Mouse (Mus musculus) testis, adult 2 months (tissue): Measurements from ENCODE around the gene Susd6. TPM values are rescaled to one million over a fixed set of nuclear protein-coding genes. Genes with fewer than 3 reads are reported as not detected.

Experiments
- H3K27ac ChIP-seq: fragments of 200-500 bp; 2 replicates; pipeline ENCODE4 v1.5.1; 2012; ENCODE audit warnings: low read depth, low read length; ENCODE audit not compliant: control insufficient read depth, insufficient read depth
- H3K27me3 ChIP-seq: fragments of 200-500 bp; 2 replicates; pipeline ENCODE4 v1.6.1; 2012; ENCODE audit warnings: mild to moderate bottlenecking, low read length, moderate library complexity; ENCODE audit not compliant: control insufficient read depth, insufficient read depth
- H3K36me3 ChIP-seq: fragments of 200-500 bp; 2 replicates; pipeline ENCODE4 v1.6.1; 2012; ENCODE audit warnings: mild to moderate bottlenecking, low read length; ENCODE audit not compliant: control insufficient read depth, insufficient read depth
- H3K4me1 ChIP-seq: fragments of 200-500 bp; 2 replicates; pipeline ENCODE4 v1.6.1; 2012; ENCODE audit warnings: low read length; ENCODE audit not compliant: control insufficient read depth, insufficient read depth
- H3K4me3 ChIP-seq: fragments of 200-500 bp; 2 replicates; pipeline ENCODE4 v1.5.1; 2012; ENCODE audit warnings: low read depth, mild to moderate bottlenecking, low read length, moderate library complexity, mixed read lengths; ENCODE audit not compliant: control insufficient read depth
- CTCF ChIP-seq: fragments of 200-500 bp; IDR thresholded peaks from 2 replicates; pipeline ENCODE4 v1.5.1; 2012; ENCODE audit warnings: low read depth, mild to moderate bottlenecking, inconsistent platforms, low read length, moderate library complexity; ENCODE audit not compliant: control insufficient read depth, insufficient read depth, insufficient replicate concordance
- POLR2A ChIP-seq: fragments of 200-500 bp; IDR thresholded peaks from 2 replicates; pipeline ENCODE4 v1.6.1; 2012; ENCODE audit warnings: low read depth, mild to moderate bottlenecking, inconsistent platforms, low read length, moderate library complexity; ENCODE audit not compliant: control insufficient read depth
- polyA plus RNA-seq: library from polyadenylated mRNA; depleted of rRNA; stranded (reverse); fragments of >200 nt; gene quantifications from 2 replicates; pipeline ENCODE4 v1.2.3, GENCODE M21; 2012

The Susd6 gene
- polyA plus RNA-seq, 1 experiment: 46.0 TPM

DNA sequence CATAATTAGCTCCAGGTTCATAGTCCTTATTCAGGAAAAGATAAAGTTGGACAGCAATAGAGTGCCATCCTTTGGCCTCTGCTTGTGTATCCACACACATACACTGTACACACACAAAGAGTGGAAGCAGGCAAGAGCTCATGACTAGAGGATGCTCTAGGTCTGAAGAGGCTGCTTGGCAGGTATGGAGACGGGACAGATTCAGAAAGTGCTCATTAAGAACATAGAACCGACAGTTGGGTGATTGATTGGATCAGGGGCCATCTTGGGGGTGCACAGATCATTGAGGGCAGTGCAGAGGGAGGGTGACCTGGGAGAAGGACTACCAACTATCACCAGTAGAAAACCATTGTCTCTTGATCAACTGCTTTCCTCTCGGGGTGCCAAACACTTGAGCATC lies 90.8 kb downstream of the Susd6 start:
- H3K4me3 ChIP-seq: no peak overlapping the region
- no peaks in the 10 kb centered on the region for H3K27me3 ChIP-seq
- H3K36me3 ChIP-seq: no peaks in the 10 kb centered on the region
- H3K27ac ChIP-seq: no peak overlapping the region
- TF ChIP-seq CTCF: no peak
- no peak for TF ChIP-seq POLR2A
- no peaks in the 10 kb centered on the region; the same call in 1 of the 2 replicates for H3K4me1 ChIP-seq

- Histone ChIP-seq H3K27me3 (no peaks in the 10 kb centered on the region), H3K27ac (no peak overlapping the region), H3K4me1 (no peaks in the 10 kb centered on the region; the same call in 1 of the 2 replicates), H3K36me3 (no peaks in the 10 kb centered on the region), H3K4me3 (no peak overlapping the region)
- no peak for TF ChIP-seq POLR2A
- TF ChIP-seq CTCF: no peak
These were observed 93.0 kb downstream of the Susd6 start for GRCm38 (mm10) chr12:80883278-80883677.

GRCm38 (mm10) chr12:80883881-80884280 lies 93.6 kb downstream of the Susd6 start:
- no peak for TF ChIP-seq POLR2A
- no peak for TF ChIP-seq CTCF
- H3K4me1 ChIP-seq: no peaks in the 10 kb centered on the region; the same call in 1 of the 2 replicates
- no peaks in the 10 kb centered on the region for H3K27me3 ChIP-seq
- no peaks in the 10 kb centered on the region for H3K36me3 ChIP-seq
- H3K27ac ChIP-seq: no peak overlapping the region
- H3K4me3 ChIP-seq: no peak overlapping the region

- Histone ChIP-seq H3K27ac (no peak overlapping the region), H3K4me3 (no peak overlapping the region), H3K4me1 (no peaks in the 10 kb centered on the region; the same call in 1 of the 2 replicates), H3K27me3 (no peaks in the 10 kb centered on the region), H3K36me3 (no peaks in the 10 kb centered on the region)
- TF ChIP-seq CTCF (no peak), POLR2A (no peak)
These were observed 95.3 kb downstream of the Susd6 start for GRCm38 (mm10) chr12:80885301-80886288.

DNA sequence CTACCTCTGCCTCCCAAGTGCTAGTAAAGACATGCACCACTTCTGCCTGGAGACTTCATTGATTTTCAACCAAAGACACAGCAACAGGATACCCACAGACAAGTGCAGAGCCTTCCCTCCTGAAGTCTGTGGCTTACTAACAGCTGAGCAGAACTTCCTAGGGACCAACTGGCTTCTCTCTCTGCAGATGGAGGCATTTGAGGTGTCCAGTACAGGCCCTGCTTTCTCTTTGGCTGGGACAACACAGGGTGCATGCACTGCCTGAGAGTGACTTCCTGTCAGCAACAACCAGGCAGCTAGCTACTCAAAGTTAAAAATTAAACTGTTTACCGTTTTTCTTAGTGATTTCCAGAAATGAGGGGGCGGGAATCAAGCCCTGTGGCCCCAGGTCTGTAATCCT lies 96.7 kb downstream of the Susd6 start:
- H3K4me1 ChIP-seq: no peaks in the 10 kb centered on the region; the same call in 1 of the 2 replicates
- no peak overlapping the region for H3K4me3 ChIP-seq
- TF ChIP-seq POLR2A (no peak), CTCF (no peak)
- no peaks in the 10 kb centered on the region for H3K36me3 ChIP-seq
- no peaks in the 10 kb centered on the region for H3K27me3 ChIP-seq
- H3K27ac ChIP-seq: no peak overlapping the region

GRCm38 (mm10) chr12:80889331-80889730 lies 99.0 kb downstream of the Susd6 start:
- H3K36me3 ChIP-seq: no peaks in the 10 kb centered on the region
- no peak overlapping the region for H3K27ac ChIP-seq
- H3K4me1 ChIP-seq: no peaks in the 10 kb centered on the region
- H3K4me3 ChIP-seq: no peak overlapping the region
- H3K27me3 ChIP-seq: no peaks in the 10 kb centered on the region
- TF ChIP-seq CTCF (peak; percentile 22; the same call in 1 of the 2 replicates), POLR2A (no peak)

DNA sequence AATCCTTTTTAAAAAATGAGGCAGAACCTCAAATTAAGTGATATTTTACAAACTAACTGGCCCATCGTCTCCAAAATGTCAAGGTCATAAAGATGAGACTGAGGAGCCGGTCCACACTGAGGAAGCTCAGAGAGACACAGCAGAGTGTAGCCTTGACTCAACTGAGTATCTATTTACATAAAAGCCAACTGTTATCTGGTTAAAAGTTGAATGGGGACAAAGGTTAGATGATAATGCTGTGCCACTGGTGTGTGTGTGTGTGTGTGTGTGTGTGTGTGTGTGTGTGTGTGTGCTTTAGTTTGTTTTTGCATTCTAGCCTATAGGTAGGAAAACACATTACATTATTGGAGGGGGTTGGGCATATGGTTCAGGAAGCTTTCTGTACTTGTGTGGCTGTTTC lies 100.8 kb downstream of the Susd6 start:
- Histone ChIP-seq H3K36me3 (no peaks in the 10 kb centered on the region), H3K4me1 (no peaks in the 10 kb centered on the region; the same call in 1 of the 2 replicates), H3K27ac (no peak overlapping the region), H3K4me3 (no peak overlapping the region), H3K27me3 (no peaks in the 10 kb centered on the region)
- no peak for TF ChIP-seq CTCF
- no peak for TF ChIP-seq POLR2A
